In genomic region chr4:104766065-104766464, GRCm38 (mm10) we compare ENCODE assay signal across 27 mouse cellular contexts. TPM values are rescaled to one million over a fixed set of nuclear protein-coding genes. Genes with fewer than 3 reads are reported as not detected.
"Had no signal": no experiment of that assay in that cellular context is flagged by ENCODE, and none has a peak within 500 bp of the region (broad histone marks: within the 10 kb centered on the region; RNA-seq: fewer than 3 reads in every experiment).

Gene C8b, plus strand, starts transcription at chr4:104766317.

- H3K27ac ChIP-seq: kidney, postnatal 0 days; layer of hippocampus, adult 2 months; left cerebral cortex, adult 2 months; midbrain, embryonic 12.5 days; midbrain, embryonic 15.5 days; stomach, postnatal 0 days had no signal

- H3K4me3 ChIP-seq: layer of hippocampus, adult 2 months; left cerebral cortex, adult 2 months; midbrain, embryonic 12.5 days; midbrain, embryonic 15.5 days; myocyte had no signal

- H3K4me2 ChIP-seq: midbrain, embryonic 12.5 days; midbrain, embryonic 15.5 days had no signal

- DNase-seq: kidney, adult 2 months; kidney, postnatal 25 days; layer of hippocampus, adult 9-11 months; lung, adult 2 months; lung, postnatal 14 days; lung, postnatal 4 days; right cerebral cortex, postnatal 14 days; right cerebral cortex, postnatal 4 days; thymus, adult 18-20 months; thymus, postnatal 4 days had no signal

- H3K36me3 ChIP-seq: midbrain, embryonic 12.5 days; midbrain, embryonic 15.5 days had no signal

- H3K9ac ChIP-seq: midbrain, embryonic 12.5 days; midbrain, embryonic 15.5 days had no signal

- ATAC-seq: intestine, postnatal 0 days; midbrain, embryonic 15.5 days had no signal

- H3K9me3 ChIP-seq: midbrain, embryonic 12.5 days; midbrain, embryonic 15.5 days had no signal

- H3K27me3 ChIP-seq: midbrain, embryonic 12.5 days; midbrain, embryonic 15.5 days had no signal

RNA-seq across cellular contexts. Expression of gene C8b, which starts in this region (rescaled TPM):
- total RNA-seq: left cerebral cortex, postnatal 36 days; megakaryocyte progenitor cell, adult 5-6 weeks; megakaryocyte-erythroid progenitor cell, adult 5-6 weeks; monocyte, adult 5-6 weeks had no signal
- polyA plus RNA-seq: intestine, embryonic 14.5 days; kidney, adult 2 months; kidney, embryonic 14.5 days; kidney, postnatal 0 days; limb, embryonic 11.5 days; limb, embryonic 14.5 days; lung, adult 2 months; midbrain, embryonic 12.5 days; midbrain, embryonic 15.5 days; myocyte; stomach, embryonic 14.5 days had no signal
